9 mouse cellular contexts compared by ENCODE assay signal in the genomic region with DNA sequence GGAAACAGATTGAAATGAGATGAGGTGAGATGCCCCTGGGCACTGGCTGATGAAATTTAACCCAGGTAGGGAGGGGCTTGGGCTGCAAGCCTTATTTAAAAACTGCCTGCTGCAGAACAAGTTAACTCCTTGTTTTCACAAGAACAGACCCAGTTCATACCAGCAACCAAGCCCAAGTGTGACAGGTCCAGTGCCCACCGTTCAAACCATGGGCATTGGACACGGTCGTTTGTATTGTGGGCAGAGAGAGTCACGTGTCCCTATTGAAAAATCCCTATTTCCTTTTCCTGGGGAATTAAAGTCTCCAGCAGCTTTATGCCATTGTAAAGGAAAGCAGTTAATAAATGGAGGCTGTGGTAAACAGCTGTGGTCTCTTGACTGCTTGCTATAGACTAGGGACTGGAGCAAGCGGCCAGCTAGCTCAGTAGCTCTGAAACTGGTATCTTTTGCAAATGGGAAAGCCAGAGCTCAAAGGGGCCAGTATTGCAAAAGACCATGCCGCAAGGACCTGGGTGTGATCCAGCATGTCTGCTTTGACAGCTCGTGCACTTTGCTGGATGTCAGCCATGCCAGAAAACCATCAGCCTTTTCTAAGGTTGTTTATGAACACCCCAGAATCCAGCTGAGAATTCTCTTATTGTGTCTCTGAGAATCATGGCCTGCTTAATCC.
DNase-seq lines count a peak whose midpoint lies in the region; ATAC-seq and TF ChIP-seq lines count a peak whose summit lies in the region.
"Had no signal": no experiment of that assay in that cellular context is flagged by ENCODE, and none has a peak within 500 bp of the region (broad histone marks: within the 10 kb centered on the region; RNA-seq: fewer than 3 reads in every experiment).

No protein-coding gene starts in this region.

- H3K4me3 ChIP-seq in liver, adult 2 months (ENCODE audit: insufficient read depth, low read depth, low read length) = no peak overlapping the region
- no peak overlapping the region for H3K4me3 ChIP-seq in liver, embryonic 11.5 days (ENCODE audit: low read depth, low read length)
- no peak overlapping the region for H3K4me3 ChIP-seq in forebrain, embryonic 12.5 days (replicated peaks)
- H3K4me3 ChIP-seq in hindbrain, embryonic 16.5 days (ENCODE audit: low read length) = no peak overlapping the region
- no peak overlapping the region for H3K4me3 ChIP-seq in midbrain, embryonic 14.5 days (replicated peaks; ENCODE audit: low read depth, low read length)

- no peak for TF ChIP-seq CTCF in liver, adult 2 months (IDR thresholded peaks at IDR 0.05; ENCODE audit: low read depth, low read length)

- no peaks in the 10 kb centered on the region for H3K27me3 ChIP-seq in liver, adult 2 months (ENCODE audit: control insufficient read depth, insufficient read depth, low read length)
- H3K27me3 ChIP-seq in liver, embryonic 11.5 days (replicated peaks; ENCODE audit: control insufficient read depth, insufficient read depth, low read length) = no peaks in the 10 kb centered on the region
- no peaks in the 10 kb centered on the region for H3K27me3 ChIP-seq in forebrain, embryonic 12.5 days
- H3K27me3 ChIP-seq in hindbrain, embryonic 16.5 days (replicated peaks; ENCODE audit: control insufficient read depth, insufficient read depth, low read length) = no peaks in the 10 kb centered on the region
- no peaks in the 10 kb centered on the region for H3K27me3 ChIP-seq in midbrain, embryonic 14.5 days (ENCODE audit: control insufficient read depth, insufficient read depth, low read length)

- H3K4me1 ChIP-seq in liver, adult 2 months (ENCODE audit: control insufficient read depth, insufficient read depth, low read length) = peaks cover 15% of the 10 kb centered on the region
- H3K4me1 ChIP-seq in liver, embryonic 11.5 days (replicated peaks; ENCODE audit: control insufficient read depth, insufficient read depth, low read length) = peaks cover 16% of the 10 kb centered on the region
- peaks cover 55% of the 10 kb centered on the region for H3K4me1 ChIP-seq in forebrain, embryonic 12.5 days
- H3K4me1 ChIP-seq in hindbrain, embryonic 16.5 days (ENCODE audit: control insufficient read depth, insufficient read depth, low read depth, low read length) = peaks cover 27% of the 10 kb centered on the region
- H3K4me1 ChIP-seq in midbrain, embryonic 14.5 days (ENCODE audit: control insufficient read depth, insufficient read depth, low read length) = peaks cover 31% of the 10 kb centered on the region

- no peak overlapping the region for H3K9ac ChIP-seq in liver, adult 2 months (ENCODE audit: low read depth, low read length)
- no peak overlapping the region for H3K9ac ChIP-seq in liver, embryonic 11.5 days (ENCODE audit: low read depth, low read length)
- no peak overlapping the region for H3K9ac ChIP-seq in forebrain, embryonic 12.5 days
- no peak overlapping the region for H3K9ac ChIP-seq in hindbrain, embryonic 16.5 days (ENCODE audit: low read depth, low read length)
- no peak overlapping the region for H3K9ac ChIP-seq in midbrain, embryonic 14.5 days (replicated peaks; ENCODE audit: low read length)

- H3K36me3 ChIP-seq in liver, adult 2 months (ENCODE audit: control insufficient read depth, insufficient read depth, low read length) = no peaks in the 10 kb centered on the region
- no peaks in the 10 kb centered on the region for H3K36me3 ChIP-seq in liver, embryonic 11.5 days (ENCODE audit: control insufficient read depth, insufficient read depth, low read length)
- no peaks in the 10 kb centered on the region for H3K36me3 ChIP-seq in forebrain, embryonic 12.5 days (replicated peaks)
- H3K36me3 ChIP-seq in hindbrain, embryonic 16.5 days (ENCODE audit: control insufficient read depth, insufficient read depth, low read length) = no peaks in the 10 kb centered on the region
- H3K36me3 ChIP-seq in midbrain, embryonic 14.5 days (ENCODE audit: control insufficient read depth, insufficient read depth, low read length) = no peaks in the 10 kb centered on the region

- H3K79me2 ChIP-seq in liver, adult 2 months (ENCODE audit: control insufficient read depth, insufficient read depth, low read length) = no peaks in the 10 kb centered on the region; the same call in 1 of the 2 replicates

- H3K9me3 ChIP-seq in liver, embryonic 11.5 days (ENCODE audit: control insufficient read depth, low read length) = no peaks in the 10 kb centered on the region; the same call in 1 of the 2 replicates
- H3K9me3 ChIP-seq in forebrain, embryonic 12.5 days = no peaks in the 10 kb centered on the region
- H3K9me3 ChIP-seq in hindbrain, embryonic 16.5 days (ENCODE audit: control insufficient read depth, low read length) = no peaks in the 10 kb centered on the region
- no peaks in the 10 kb centered on the region for H3K9me3 ChIP-seq in midbrain, embryonic 14.5 days (ENCODE audit: control insufficient read depth, low read length)

- H3K27ac ChIP-seq in liver, adult 2 months (replicated peaks; ENCODE audit: insufficient read depth, low read depth, low read length) = no peak overlapping the region
- H3K27ac ChIP-seq in liver, embryonic 11.5 days (ENCODE audit: low read depth, low read length) = no peak overlapping the region
- peak overlapping the region; percentile 63 for H3K27ac ChIP-seq in forebrain, embryonic 12.5 days
- H3K27ac ChIP-seq in hindbrain, embryonic 16.5 days (ENCODE audit: low read depth, low read length) = peak overlapping the region; percentile 9; the same call in 1 of the 2 replicates
- H3K27ac ChIP-seq in midbrain, embryonic 14.5 days (replicated peaks; ENCODE audit: low read depth, low read length) = peak overlapping the region; percentile 84
- H3K27ac ChIP-seq: macrophage had no signal

- no peak overlapping the region for H3K4me2 ChIP-seq in liver, embryonic 11.5 days
- peak overlapping the region; percentile 17; the same call in 1 of the 2 replicates for H3K4me2 ChIP-seq in forebrain, embryonic 12.5 days
- no peak overlapping the region for H3K4me2 ChIP-seq in hindbrain, embryonic 16.5 days (ENCODE audit: low read length)
- H3K4me2 ChIP-seq in midbrain, embryonic 14.5 days (ENCODE audit: low read length) = no peak overlapping the region

- no peak for TF ChIP-seq POLR2A in liver, adult 2 months (IDR thresholded peaks at IDR 0.05; ENCODE audit: extremely low read depth, insufficient read depth, low read length)

- no peak for ATAC-seq in liver, embryonic 11.5 days (replicated peaks; ENCODE audit: low FRiP score)
- peak; percentile 31; the same call in 1 of the 2 replicates for ATAC-seq in forebrain, embryonic 12.5 days (ENCODE audit: low FRiP score)
- ATAC-seq in hindbrain, embryonic 16.5 days = peak; percentile 40
- peak; percentile 55; the same call in 1 of the 2 replicates for ATAC-seq in midbrain, embryonic 14.5 days (ENCODE audit: low FRiP score, low TSS enrichment)

- DNase-seq in liver, adult 2 months (ENCODE audit: extremely low read depth, low read depth, low spot score) = peak; percentile 86
- DNase-seq in liver, embryonic 11.5 days (ENCODE audit: low spot score) = no peak
- peak; percentile 63 for DNase-seq in midbrain, embryonic 14.5 days
- no peak for DNase-seq in right cerebral cortex, postnatal 36 days (ENCODE audit: low spot score in 2 of 2)
- DNase-seq in layer of hippocampus, adult 11-12 months (ENCODE audit: low spot score) = no peak
- no peak for DNase-seq in thymus, postnatal 36 days

- WGBS in liver, adult 2 months = 25% methylated on average over 7 of the region's 7 CpGs
- WGBS in liver, embryonic 11.5 days = 71% methylated on average over 7 of the region's 7 CpGs
- WGBS in forebrain, embryonic 12.5 days = 14% methylated on average over 7 of the region's 7 CpGs
- 16% methylated on average over 7 of the region's 7 CpGs for WGBS in hindbrain, embryonic 16.5 days
- 6% methylated on average over 7 of the region's 7 CpGs for WGBS in midbrain, embryonic 14.5 days

Comparison
In these comparisons a context has a peak if more than half of its experiments do, and no peak if none do; other contexts are left out.
1. DNase-seq: peak in liver, adult 2 months (single experiment) and midbrain, embryonic 14.5 days (single experiment); none in liver, embryonic 11.5 days (single experiment), right cerebral cortex, postnatal 36 days (0 of 2), layer of hippocampus, adult 11-12 months (single experiment) and thymus, postnatal 36 days (0 of 2).
2. H3K27ac ChIP-seq: peak in forebrain, embryonic 12.5 days (single experiment), hindbrain, embryonic 16.5 days (single experiment) and midbrain, embryonic 14.5 days (single experiment); none in liver, adult 2 months (single experiment) and liver, embryonic 11.5 days (single experiment).